ENCODE assay signal across 8 mouse cellular contexts in genomic region chr11:100761547-100762045, GRCm38 (mm10). TPM values are rescaled to one million over a fixed set of nuclear protein-coding genes. Genes with fewer than 3 reads are reported as not detected.
DNase-seq lines count a peak whose midpoint lies in the region; ATAC-seq and TF ChIP-seq lines count a peak whose summit lies in the region.

No protein-coding gene starts in this region.

- peaks cover 65% of the 10 kb centered on the region for H3K27me3 ChIP-seq in erythroblast, embryonic 14.5 days (ENCODE audit: control insufficient read depth)
- H3K27me3 ChIP-seq in heart, embryonic 12.5 days (replicated peaks), result peaks cover 60% of the 10 kb centered on the region
- peaks cover 30% of the 10 kb centered on the region for H3K27me3 ChIP-seq in kidney, embryonic 16.5 days (ENCODE audit: insufficient read depth, low read length)
- H3K27me3 ChIP-seq in liver, adult 2 months (ENCODE audit: control insufficient read depth, insufficient read depth, low read length), result peaks cover 9% of the 10 kb centered on the region; the same call in 1 of the 2 replicates

- H3K9ac ChIP-seq in heart, embryonic 12.5 days, result peak overlapping the region; percentile 72
- peak overlapping the region; percentile 59 for H3K9ac ChIP-seq in kidney, embryonic 16.5 days (replicated peaks; ENCODE audit: low read length)
- peak overlapping the region; percentile 46 for H3K9ac ChIP-seq in liver, adult 2 months (ENCODE audit: low read depth, low read length)

- no peaks in the 10 kb centered on the region for H3K79me2 ChIP-seq in liver, adult 2 months (ENCODE audit: control insufficient read depth, insufficient read depth, low read length)

- under 1% methylated on average over 27 of the region's 27 CpGs for WGBS in heart, embryonic 12.5 days
- WGBS in kidney, embryonic 16.5 days, result under 1% methylated on average over 27 of the region's 27 CpGs
- 3% methylated on average over 27 of the region's 27 CpGs for WGBS in liver, adult 2 months

- peaks cover 23% of the 10 kb centered on the region for H3K4me1 ChIP-seq in erythroblast, embryonic 14.5 days (ENCODE audit: control insufficient read depth)
- H3K4me1 ChIP-seq in heart, embryonic 12.5 days (replicated peaks), result peaks cover 18% of the 10 kb centered on the region
- H3K4me1 ChIP-seq in kidney, embryonic 16.5 days (ENCODE audit: insufficient read depth, low read length), result peaks cover 12% of the 10 kb centered on the region
- H3K4me1 ChIP-seq in liver, adult 2 months (ENCODE audit: control insufficient read depth, insufficient read depth, low read length), result no peaks in the 10 kb centered on the region

- peak overlapping the region; percentile 60 for H3K4me3 ChIP-seq in erythroblast, embryonic 14.5 days (replicated peaks)
- H3K4me3 ChIP-seq in heart, embryonic 12.5 days, result peak overlapping the region; percentile 44
- peak overlapping the region; percentile 53 for H3K4me3 ChIP-seq in kidney, embryonic 16.5 days (ENCODE audit: low read length)
- peak overlapping the region; percentile 45 for H3K4me3 ChIP-seq in liver, adult 2 months (ENCODE audit: insufficient read depth, low read depth, low read length)

- ATAC-seq in heart, embryonic 12.5 days (ENCODE audit: insufficient number of reproducible peaks, low FRiP score), result peak; percentile 58
- ATAC-seq in kidney, embryonic 16.5 days (ENCODE audit: low FRiP score, low TSS enrichment), result peak; percentile 66
- ATAC-seq in monocyte, adult 5-6 weeks (replicated peaks; ENCODE audit: insufficient number of reproducible peaks, low FRiP score, low TSS enrichment, poor library complexity, severe bottlenecking), result peak; percentile 66

- TF ChIP-seq CTCF in brain, embryonic 14.5 days (IDR thresholded peaks at IDR 0.05; ENCODE audit: borderline replicate concordance, extremely low read depth, insufficient read depth, insufficient read length), result peak; percentile 83
- TF ChIP-seq CTCF in liver, adult 2 months (IDR thresholded peaks at IDR 0.05; ENCODE audit: low read depth, low read length), result peak; percentile 88

- no peak for TF ChIP-seq POLR2A in brain, embryonic 14.5 days (IDR thresholded peaks at IDR 0.05; ENCODE audit: borderline replicate concordance, extremely low read depth, insufficient read depth, insufficient read length, poor library complexity, severe bottlenecking)
- TF ChIP-seq POLR2A in liver, adult 2 months (IDR thresholded peaks at IDR 0.05; ENCODE audit: extremely low read depth, insufficient read depth, low read length), result no peak

- H3K36me3 ChIP-seq in erythroblast, embryonic 14.5 days (ENCODE audit: control insufficient read depth), result no peaks in the 10 kb centered on the region; the same call in 1 of the 2 replicates
- H3K36me3 ChIP-seq in heart, embryonic 12.5 days, result peaks cover 4% of the 10 kb centered on the region; the same call in 1 of the 2 replicates
- H3K36me3 ChIP-seq in kidney, embryonic 16.5 days (ENCODE audit: insufficient read depth, low read length), result no peaks in the 10 kb centered on the region
- H3K36me3 ChIP-seq in liver, adult 2 months (ENCODE audit: control insufficient read depth, insufficient read depth, low read length), result no peaks in the 10 kb centered on the region

- DNase-seq in CD4-positive helper T cell, adult 2 months (ENCODE audit: low read depth, low spot score), result peak; percentile 82
- DNase-seq in brain, embryonic 14.5 days (ENCODE audit: low read depth), result peak; percentile 88
- DNase-seq in liver, adult 2 months (ENCODE audit: extremely low read depth, low read depth, low spot score), result peak; percentile 53
- peak; percentile 81 to 94 for DNase-seq in spleen, postnatal 4 days (ENCODE audit: low spot score in 2 of 2)

- peak overlapping the region; percentile 82 for H3K4me2 ChIP-seq in heart, embryonic 12.5 days
- peak overlapping the region; percentile 83 for H3K4me2 ChIP-seq in kidney, embryonic 16.5 days (replicated peaks; ENCODE audit: low read depth, low read length)

- H3K9me3 ChIP-seq in erythroblast, embryonic 14.5 days (ENCODE audit: control insufficient read depth, low read length), result peaks cover 4% of the 10 kb centered on the region; the same call in 1 of the 2 replicates
- no peaks in the 10 kb centered on the region for H3K9me3 ChIP-seq in heart, embryonic 12.5 days (replicated peaks)
- H3K9me3 ChIP-seq in kidney, embryonic 16.5 days (ENCODE audit: low read length), result no peaks in the 10 kb centered on the region

- H3K27ac ChIP-seq in heart, embryonic 12.5 days (ENCODE audit: poor library complexity, severe bottlenecking), result no peak overlapping the region
- H3K27ac ChIP-seq in kidney, embryonic 16.5 days (ENCODE audit: low read length), result no peak overlapping the region
- H3K27ac ChIP-seq in liver, adult 2 months (replicated peaks; ENCODE audit: insufficient read depth, low read depth, low read length), result no peak overlapping the region

RNA-seq across cellular contexts. Expression of gene Hcrt, which starts 1.1 kb away (rescaled TPM):
- 0.45 and 0.91 TPM in 2 replicates for polyA plus RNA-seq in brain, embryonic 14.5 days (2012; rRNA removed)
- not detected in 2 replicates for polyA plus RNA-seq in erythroblast, embryonic 14.5 days (2012)
- not detected in 2 replicates for polyA plus RNA-seq in heart, embryonic 12.5 days (2016; fragmentation: Nextera tagmentation; extraction: Ambion mirVana)
- polyA plus RNA-seq in kidney, embryonic 16.5 days (2015; fragmentation: Nextera tagmentation; extraction: Ambion mirVana), result not detected in 2 replicates
- not detected in 2 replicates for total RNA-seq in liver, adult 2 months (2014; rRNA removed)
- not detected in 2 replicates for polyA plus RNA-seq in liver, adult 2 months (2012; rRNA removed)
- total RNA-seq in monocyte, adult 5-6 weeks (2017), result not detected in 3 replicates

RNA-seq across cellular contexts. Expression of gene Kcnh4, which starts 1.9 kb away (rescaled TPM):
- 33.1 and 36.4 TPM in 2 replicates for polyA plus RNA-seq in brain, embryonic 14.5 days (2012; rRNA removed)
- not detected in 2 replicates for polyA plus RNA-seq in erythroblast, embryonic 14.5 days (2012)
- polyA plus RNA-seq in heart, embryonic 12.5 days (2016; fragmentation: Nextera tagmentation; extraction: Ambion mirVana), result not detected in 2 replicates
- not detected in 2 replicates for polyA plus RNA-seq in kidney, embryonic 16.5 days (2015; fragmentation: Nextera tagmentation; extraction: Ambion mirVana)
- not detected in 2 replicates for total RNA-seq in liver, adult 2 months (2014; rRNA removed)
- not detected in 2 replicates for polyA plus RNA-seq in liver, adult 2 months (2012; rRNA removed)
- total RNA-seq in monocyte, adult 5-6 weeks (2017), result not detected in 3 replicates

RNA-seq across cellular contexts. Expression of gene Ghdc, which starts 9.2 kb away (rescaled TPM):
- polyA plus RNA-seq in brain, embryonic 14.5 days (2012; rRNA removed), result 5.5 and 7.7 TPM in 2 replicates
- 0.20 and 0.58 TPM in 2 replicates for polyA plus RNA-seq in erythroblast, embryonic 14.5 days (2012)
- polyA plus RNA-seq in heart, embryonic 12.5 days (2016; fragmentation: Nextera tagmentation; extraction: Ambion mirVana), result 6.5 and 7.0 TPM in 2 replicates
- 8.4 and 8.9 TPM in 2 replicates for polyA plus RNA-seq in kidney, embryonic 16.5 days (2015; fragmentation: Nextera tagmentation; extraction: Ambion mirVana)
- total RNA-seq in liver, adult 2 months (2014; rRNA removed), result 7.1 and 8.5 TPM in 2 replicates
- 17.0 and 17.5 TPM in 2 replicates for polyA plus RNA-seq in liver, adult 2 months (2012; rRNA removed)
- 4.7 to 7.0 TPM (median 6.8 TPM) in 3 replicates for total RNA-seq in monocyte, adult 5-6 weeks (2017)

RNA-seq across cellular contexts. Expression of gene Rab5c, which starts 23.6 kb away (rescaled TPM):
- polyA plus RNA-seq in brain, embryonic 14.5 days (2012; rRNA removed), result 236 and 270 TPM in 2 replicates
- 80.2 and 82.1 TPM in 2 replicates for polyA plus RNA-seq in erythroblast, embryonic 14.5 days (2012)
- 10.5 and 11.4 TPM in 2 replicates for polyA plus RNA-seq in heart, embryonic 12.5 days (2016; fragmentation: Nextera tagmentation; extraction: Ambion mirVana)
- 41.9 and 47.1 TPM in 2 replicates for polyA plus RNA-seq in kidney, embryonic 16.5 days (2015; fragmentation: Nextera tagmentation; extraction: Ambion mirVana)
- 70.8 and 71.3 TPM in 2 replicates for total RNA-seq in liver, adult 2 months (2014; rRNA removed)
- polyA plus RNA-seq in liver, adult 2 months (2012; rRNA removed), result 140 and 149 TPM in 2 replicates
- 163 to 176 TPM (median 171 TPM) in 3 replicates for total RNA-seq in monocyte, adult 5-6 weeks (2017)

RNA-seq across cellular contexts. Expression of gene Hspb9, which starts 47.9 kb away (rescaled TPM):
- not detected in 2 replicates for polyA plus RNA-seq in brain, embryonic 14.5 days (2012; rRNA removed)
- polyA plus RNA-seq in erythroblast, embryonic 14.5 days (2012), result not detected in 2 replicates
- 0.27 TPM in 1 of 2 replicates, not detected in the other for polyA plus RNA-seq in heart, embryonic 12.5 days (2016; fragmentation: Nextera tagmentation; extraction: Ambion mirVana)
- polyA plus RNA-seq in kidney, embryonic 16.5 days (2015; fragmentation: Nextera tagmentation; extraction: Ambion mirVana), result 0.33 TPM in 1 of 2 replicates, not detected in the other
- total RNA-seq in liver, adult 2 months (2014; rRNA removed), result not detected in 2 replicates
- polyA plus RNA-seq in liver, adult 2 months (2012; rRNA removed), result not detected in 2 replicates
- total RNA-seq in monocyte, adult 5-6 weeks (2017), result not detected in 3 replicates

Comparison
In these comparisons a context has a peak if more than half of its experiments do, and no peak if none do; other contexts are left out.
1. RNA of gene Kcnh4, which starts 1.9 kb away (polyA plus RNA-seq): 33.1 to 36.4 TPM in brain, embryonic 14.5 days; not detected in kidney, embryonic 16.5 days, not detected in heart, embryonic 12.5 days, not detected in erythroblast, embryonic 14.5 days and not detected in liver, adult 2 months; every median in the first group is over 10 times any median in the second.
2. Peak in every context shown above with its lines, with median percentiles within 50 percentile points of each other: DNase-seq, H3K4me3 ChIP-seq, ATAC-seq and H3K9ac ChIP-seq.